Mouse (Mus musculus): ENCODE data around the gene Arid3b.

The Arid3b gene

DNA sequence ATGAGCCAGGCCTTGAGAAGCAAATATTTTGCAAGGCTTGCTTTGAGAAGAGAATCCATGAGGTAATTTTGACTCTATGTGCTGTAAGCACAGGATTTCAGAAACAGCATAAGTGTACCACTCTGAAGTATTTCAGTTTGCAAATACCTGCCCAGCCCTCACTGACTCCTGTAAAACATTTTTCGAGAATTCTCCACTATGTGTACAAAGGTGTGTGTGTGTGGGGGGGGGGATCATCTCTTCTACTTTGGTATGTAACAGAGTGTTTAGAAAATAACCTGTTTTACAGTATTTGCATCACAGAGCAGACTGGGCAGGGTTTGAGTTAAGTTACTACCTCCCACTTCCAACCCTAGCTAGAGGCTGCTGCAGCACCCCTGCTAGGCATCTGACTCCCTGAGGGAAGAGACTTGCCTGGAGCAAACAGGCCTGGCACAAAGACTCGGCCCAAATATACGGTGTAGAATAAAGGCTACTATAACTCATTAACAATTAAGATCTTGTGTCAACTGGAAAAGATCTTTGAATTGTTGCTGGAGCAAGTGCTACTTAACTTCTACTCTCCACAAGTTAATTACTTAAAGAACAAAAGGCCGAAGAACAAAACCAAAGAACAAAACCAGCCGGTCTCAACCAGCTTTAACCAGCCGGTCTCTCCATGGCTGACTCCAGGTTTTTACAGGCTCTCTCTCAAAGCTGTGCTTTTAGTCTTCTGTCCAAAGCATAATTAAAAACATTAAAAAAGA, 6.6 kb downstream of the Arid3b start:
- DNase-seq (ENCODE audit: low read depth): no peak

DNA sequence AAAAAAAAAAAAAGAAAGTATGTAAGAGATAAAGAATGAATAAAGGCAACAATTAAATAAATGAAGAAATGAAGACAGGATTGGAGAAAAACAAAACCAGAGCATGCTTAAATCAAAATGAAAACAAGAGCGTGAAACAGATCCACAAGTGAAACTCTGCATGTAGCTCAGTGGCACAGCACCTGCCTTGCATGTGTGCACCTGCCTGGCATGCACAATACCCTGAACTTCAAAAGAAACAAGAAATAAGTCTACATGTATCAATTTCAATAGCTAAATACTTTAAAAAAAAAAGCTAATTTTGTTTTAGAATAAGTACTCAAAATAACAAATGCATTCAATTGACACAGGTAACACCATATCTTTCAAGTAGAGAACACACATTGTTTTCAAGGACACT, 13.2 kb downstream of the Arid3b start:
- no peak for DNase-seq (ENCODE audit: low read depth)

DNA sequence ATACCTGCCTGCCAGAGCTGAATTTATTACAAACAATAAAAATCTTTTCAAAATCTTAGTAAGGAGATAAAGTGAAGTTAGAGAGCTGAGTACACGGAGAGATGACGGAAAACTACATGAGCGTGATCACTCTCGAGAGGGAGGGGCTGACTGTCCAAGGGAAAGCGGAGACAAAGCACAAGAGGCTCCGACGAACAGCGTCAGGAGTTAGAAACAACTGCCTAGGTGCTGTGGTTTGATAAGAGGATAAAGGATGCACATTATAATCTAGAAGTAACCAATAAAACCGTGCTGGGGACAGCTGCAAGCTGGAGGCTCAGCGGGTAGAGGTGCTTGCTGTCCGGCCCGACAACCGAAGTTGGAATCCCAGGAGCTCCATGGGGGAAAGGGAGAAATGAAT, 13.8 kb downstream of the Arid3b start:
- DNase-seq (ENCODE audit: low read depth): no peak

DNA sequence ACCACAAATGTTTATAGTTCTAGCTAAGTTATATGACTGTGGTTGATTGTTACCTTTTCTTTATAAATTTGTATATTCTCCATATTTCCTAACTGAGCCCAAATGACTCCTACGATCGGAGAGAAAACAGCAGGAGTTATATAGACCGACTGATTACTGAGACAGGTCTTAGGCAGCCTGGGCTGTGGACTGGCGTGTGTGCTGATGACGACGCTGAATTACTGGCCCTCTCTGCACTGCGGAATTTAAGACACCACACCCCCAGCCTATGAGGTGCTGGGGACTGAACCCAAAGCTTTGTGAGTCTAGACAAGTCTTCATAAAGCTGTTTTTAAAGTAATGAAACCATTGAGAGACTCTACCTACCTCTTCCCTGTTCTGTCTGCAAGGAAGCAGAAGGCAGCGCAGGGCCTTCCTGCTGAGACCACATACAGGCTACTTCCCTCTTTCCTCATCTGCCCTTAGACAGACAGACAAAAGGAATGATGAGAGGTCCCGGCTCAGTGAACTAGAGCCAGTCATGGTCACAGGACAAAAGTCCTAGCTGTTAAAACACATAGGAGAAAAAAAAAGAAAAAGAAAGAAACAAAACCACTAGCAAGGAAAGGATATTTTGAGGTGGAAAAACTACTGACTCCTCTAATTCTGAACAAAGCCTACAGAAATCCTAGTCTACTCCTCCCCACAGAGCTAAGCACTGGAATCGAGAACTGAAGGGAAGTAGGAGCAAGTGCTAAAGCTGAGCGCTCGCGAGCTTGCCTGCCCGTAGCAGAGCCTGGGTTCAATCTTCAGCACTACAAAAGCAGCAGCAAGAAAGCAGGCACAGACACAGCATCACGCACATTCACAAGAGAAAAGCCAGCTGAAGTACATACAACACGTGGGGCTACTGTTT, 16.2 kb downstream of the Arid3b start:
- no peak for DNase-seq (ENCODE audit: low read depth)

DNA sequence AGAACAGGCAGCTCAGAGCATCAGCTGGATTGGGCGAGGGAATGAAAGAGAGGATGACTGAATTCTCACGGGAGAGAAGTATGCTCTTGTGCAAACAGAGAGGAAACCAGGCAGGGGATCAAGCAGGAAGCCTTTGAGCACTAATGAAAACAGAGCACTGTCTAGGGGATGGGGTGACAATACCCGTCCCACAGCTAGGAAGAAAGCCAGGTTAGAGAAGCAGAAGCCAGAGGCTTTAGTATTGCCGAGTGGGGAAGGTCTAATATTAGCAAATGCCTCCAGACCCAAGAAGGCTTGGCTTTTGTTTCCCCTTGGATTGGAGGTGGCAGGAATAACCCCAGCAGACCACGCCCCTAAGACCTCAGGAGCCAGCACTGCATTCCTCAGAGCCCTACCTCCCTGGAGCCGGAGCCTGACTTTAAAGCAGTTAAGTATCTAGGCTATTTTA, 19.3 kb downstream of the Arid3b start:
- DNase-seq (ENCODE audit: low read depth): no peak

DNA sequence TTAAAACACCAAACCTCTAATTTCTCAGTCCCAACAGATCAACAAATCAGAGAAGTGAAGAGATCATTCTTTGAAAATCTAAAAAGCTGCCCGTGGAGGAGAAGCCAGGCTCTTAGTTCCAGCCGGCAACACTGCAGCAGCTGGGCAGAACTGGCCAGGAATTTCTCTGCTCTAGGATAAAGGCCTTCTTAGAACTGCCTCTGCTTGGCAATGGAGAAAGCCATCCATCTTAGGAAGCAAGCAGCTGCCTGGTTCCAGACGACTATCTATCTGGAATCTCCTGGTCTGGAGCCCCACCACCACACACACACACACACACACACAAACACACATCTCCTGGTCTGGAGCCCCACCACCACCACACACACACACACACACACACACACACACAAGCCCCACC, 21.7 kb downstream of the Arid3b start:
- DNase-seq (ENCODE audit: low read depth): no peak

DNA sequence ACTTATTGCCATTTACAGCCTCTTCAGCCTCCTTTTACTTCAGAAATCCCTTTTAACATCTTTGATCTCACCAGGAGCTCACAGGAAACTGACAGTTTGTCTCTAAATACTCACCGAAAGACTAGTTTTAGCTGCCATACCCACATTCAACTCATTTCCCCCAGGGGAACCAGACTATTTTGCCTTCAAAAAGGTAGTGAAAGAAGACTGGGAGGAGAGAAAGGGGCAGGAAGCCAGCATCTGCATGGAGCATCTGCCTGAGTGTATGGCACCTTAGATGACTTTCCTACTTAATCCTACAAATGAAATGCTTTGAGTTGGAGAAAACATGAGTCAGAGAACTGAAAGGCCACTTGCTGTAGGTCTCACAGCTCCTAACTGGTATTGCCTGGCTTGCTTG, 22.6 kb downstream of the Arid3b start:
- no peak for DNase-seq (ENCODE audit: low read depth)

DNA sequence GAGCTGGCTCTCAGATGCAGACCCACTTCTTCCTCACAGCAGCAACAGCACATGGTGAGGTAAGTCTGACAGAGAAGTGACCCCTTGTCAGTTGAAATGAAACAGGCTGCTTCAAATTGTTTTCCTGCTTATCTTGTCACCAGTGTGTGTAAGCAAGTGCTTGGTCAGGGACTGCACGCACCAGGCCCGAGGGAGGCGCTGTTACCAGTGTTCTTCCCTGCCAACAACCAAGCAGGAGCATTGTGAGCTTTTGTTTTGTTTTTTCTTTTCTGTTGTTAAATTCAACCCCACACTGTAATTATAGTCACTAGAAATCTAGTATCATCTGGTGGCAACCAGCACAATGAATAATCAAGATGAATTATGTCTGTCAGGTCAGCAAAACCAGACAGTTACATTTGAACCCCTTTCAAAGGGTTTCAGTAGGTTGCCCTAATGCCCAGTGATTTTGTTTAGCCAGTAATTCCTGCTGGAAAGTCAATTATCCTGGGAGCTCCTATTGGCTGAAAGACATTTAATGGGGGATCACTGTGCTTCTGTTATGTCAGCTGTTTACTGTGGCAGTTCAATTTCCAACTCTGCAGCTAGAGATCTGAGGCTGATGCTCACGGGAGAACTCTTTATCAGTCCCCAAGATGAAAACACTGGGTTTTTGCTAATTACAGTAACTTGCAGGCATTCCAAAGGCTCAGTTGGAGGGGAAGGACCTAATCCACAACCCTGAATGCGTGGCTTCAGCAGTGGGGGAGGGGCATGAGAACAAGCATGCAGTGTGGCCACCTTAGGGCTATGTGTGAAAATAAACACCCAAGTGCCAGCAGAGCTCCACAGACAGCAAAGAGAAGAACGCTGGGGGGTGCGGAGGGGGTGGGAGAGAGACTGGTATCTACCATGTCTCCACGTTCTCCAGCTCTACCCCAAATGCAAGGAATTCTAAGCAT, 24.5 kb downstream of the Arid3b start:
- DNase-seq (ENCODE audit: low read depth): no peak

DNA sequence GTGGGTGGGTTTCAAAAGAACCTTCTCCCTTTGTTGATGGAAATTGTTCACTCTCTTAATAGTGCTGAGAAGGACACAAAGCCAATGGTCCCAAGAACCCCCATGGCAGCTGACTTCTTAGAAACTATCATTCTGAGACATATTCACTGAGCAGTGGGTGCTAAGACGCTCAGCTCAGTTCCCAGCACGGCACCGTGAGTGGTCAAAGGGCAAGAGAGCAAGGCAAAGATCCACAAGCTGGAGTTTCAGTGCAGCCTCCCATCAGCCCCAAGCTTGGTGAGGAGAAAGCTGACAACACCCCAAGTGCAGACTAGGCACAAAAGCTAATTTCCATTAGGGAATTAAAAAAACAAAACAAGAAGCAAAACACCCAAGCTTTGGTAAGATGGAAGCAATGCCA, 25.9 kb downstream of the Arid3b start:
- no peak for DNase-seq (ENCODE audit: low read depth)

DNA sequence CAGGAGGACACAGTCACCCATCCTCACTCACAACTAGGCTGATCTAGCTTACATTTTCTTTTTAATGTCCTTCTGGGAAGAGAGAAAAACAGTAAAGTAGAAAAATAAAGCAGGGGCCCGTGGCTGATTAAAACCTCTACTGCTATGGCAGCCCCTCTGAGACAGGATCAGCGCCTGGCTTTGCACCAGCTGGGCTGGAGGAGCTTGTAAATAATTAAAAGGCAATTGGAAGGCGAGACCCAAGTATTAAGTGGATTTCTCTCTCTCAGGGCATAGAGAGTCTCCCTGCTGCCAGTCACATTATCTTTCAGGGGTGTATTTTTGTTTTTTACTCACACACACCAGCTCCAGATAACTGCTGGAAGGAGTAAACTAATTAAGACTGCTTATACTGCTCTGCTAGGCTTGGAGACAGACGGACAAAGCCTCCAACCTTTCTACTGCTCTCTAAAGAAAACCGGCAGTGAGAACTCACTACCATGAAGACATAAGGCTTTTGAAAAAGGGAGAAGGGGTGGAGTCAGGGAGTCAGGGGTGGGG, 27.8 kb downstream of the Arid3b start:
- no peak for DNase-seq (ENCODE audit: low read depth)

DNA sequence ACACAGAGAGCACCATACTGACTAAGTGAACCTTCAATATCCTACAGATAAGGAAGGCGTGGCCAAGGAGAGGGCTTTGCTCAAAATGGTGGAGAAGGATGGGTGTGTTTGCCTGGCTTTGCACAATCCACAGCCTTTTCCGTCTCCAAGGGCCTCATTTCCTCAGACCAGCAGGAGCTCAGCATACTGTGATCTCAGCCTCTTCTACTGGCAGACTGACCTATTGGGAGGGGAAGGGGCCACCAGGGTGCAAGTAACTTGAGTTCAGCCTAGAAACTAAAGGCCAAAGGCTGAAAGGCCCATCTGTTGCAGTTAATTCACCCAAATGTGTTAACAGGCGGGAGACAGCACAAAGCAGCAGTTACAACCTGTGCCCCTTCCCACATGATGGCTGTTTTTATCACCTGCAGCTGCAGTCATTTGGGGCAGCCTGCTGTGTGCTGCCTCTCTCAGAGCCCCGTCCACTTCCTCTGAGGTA, 29.4 kb downstream of the Arid3b start:
- no peak for DNase-seq (ENCODE audit: low read depth)

DNA sequence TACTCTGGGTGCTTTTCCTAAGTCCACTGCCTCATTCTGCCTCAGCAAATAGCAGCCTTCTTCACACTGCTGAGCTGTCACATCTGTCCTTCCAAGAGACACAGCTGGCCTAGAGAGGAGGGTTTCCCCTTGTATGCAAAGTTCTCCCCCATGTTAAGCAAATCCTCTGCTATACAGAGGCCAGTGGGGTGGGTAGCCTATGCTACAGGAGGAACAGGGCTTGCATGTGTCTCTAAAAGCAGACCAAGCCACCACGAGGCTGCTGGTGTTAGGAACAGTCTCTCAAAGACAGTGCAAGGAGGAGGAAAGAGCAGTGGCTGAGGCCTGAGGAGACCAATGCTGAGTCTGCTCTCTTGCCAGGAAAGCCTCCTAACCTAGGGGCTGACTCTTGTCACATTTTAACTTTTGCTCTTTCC, 30.5 kb downstream of the Arid3b start:
- DNase-seq (ENCODE audit: low read depth): no peak

DNA sequence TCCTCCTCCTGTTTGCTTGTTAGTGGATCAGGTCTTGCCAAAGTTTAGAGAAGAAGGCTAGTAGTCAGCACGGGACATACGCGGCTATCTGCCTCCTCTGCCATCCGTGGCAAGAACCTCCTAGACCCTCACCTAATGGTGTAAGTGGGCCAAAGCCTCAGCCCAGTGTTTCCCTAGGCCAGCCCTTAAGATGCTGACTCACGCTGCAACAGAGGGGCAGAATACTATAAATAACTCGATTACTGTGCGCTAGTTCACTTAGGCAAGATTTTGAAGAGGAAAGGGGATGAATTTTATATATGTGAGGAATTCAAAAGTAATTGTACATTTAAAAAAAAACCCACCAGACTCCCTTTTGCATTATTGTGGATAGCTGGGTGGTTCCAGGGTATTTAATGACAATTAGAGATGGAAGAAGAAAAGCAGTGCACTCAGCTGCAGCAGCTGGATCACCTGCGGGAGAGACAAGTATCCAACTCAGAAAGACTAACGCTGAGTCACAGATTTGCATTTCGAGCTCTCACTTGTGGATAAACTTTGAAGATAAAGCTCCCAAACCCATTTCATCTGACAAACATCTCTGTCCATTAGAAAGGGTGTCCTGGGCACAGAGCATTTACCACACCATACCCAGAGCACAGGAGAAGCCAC, 31.4 kb downstream of the Arid3b start:
- DNase-seq (ENCODE audit: low read depth): no peak

DNA sequence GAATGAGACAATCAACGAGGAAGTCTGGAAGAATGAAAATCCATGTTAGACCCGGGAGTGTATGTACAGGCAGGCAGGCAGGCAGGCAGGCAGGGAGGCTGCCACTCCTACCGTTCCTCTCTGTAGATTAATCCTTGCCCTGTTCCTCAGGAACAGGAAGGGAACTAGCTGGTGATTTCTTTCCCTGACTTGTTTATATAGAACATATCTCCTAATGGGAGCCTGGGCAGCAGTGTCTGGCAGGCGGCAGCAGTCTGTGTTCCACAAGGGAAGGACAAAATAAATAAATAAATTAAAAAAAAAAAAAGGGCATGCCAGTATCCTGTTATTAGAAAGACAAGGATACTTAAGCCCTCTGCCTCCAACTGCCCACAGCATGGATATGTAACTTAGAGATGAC, 32.8 kb downstream of the Arid3b start:
- no peak for DNase-seq (ENCODE audit: low read depth)

DNA sequence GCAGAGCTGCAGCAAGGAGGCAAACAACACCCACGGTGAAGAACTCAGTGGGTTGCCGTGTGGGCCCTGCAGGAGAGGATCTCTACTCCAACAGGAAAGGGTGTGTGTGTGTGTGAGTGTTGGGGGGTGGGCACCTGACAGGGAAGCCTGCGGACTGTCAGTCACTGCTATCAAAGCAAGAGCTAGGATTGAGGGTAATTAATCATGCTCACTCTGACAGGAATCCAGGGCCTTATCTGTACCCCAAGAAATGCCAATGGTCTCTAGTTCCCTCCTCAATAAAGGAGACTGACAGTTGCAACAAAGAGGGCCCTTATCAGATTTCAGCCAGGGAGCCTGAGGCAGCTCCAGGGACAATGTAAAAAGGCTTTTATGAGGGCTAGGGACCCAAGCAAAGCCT, 33.5 kb downstream of the Arid3b start:
- DNase-seq (ENCODE audit: low read depth): no peak

DNA sequence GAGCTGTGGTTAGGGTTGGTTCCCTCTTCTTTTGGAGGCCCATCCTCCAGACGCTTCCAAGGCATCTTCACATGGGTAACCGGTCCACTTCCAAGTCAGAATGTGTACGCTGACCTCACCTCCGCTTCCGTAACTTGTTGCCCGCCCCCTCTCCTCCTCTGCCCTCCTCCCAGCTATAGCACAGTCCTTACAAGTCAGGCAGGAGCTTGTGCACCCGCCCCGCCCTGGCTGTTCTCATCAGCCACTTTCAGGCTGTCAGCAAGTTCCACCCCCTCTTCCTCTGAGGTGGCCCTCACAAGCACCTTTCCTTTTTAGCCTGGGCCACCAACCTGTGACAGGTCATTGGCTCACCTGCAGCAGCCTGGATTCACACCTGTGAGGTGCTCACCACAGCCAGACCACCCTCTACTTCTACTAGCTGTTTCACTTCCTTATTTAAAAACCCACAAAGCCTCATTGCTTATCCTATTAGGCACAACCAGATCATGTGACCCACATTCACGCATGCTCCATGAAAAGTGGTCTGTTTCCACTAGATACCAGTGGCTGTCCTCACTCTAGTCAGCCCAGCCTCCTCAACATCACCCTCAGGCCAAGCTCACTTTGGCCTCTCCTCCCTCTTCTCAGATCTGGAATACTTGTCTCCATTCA, 36.1 kb downstream of the Arid3b start:
- DNase-seq (ENCODE audit: low read depth): no peak

DNA sequence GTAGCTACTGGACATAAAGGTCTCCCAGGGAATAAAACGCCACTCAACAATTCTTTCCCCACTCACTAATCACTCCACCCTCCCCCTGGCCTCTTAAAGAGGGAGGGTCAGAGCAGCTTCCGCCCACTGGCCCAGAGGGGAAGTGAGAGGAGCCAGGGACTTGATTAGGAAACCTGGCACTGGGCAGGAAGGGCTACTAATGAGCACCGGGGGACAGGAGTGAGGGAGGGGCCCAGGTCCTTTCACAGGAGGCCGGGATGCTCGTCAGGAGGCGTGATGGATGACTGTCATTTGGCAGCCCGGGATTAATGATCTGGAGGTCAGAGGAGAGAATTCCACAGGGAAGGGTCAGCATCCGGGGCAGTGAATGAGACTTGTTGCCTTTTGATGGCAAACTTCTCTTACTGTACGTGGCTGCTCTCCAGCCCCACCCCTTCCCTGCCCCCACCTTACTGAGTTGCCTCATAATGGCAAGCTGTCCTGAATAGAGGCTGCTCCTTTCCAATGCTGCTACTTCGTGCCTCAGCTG, 37.8 kb downstream of the Arid3b start:
- DNase-seq (ENCODE audit: low read depth): no peak

DNA sequence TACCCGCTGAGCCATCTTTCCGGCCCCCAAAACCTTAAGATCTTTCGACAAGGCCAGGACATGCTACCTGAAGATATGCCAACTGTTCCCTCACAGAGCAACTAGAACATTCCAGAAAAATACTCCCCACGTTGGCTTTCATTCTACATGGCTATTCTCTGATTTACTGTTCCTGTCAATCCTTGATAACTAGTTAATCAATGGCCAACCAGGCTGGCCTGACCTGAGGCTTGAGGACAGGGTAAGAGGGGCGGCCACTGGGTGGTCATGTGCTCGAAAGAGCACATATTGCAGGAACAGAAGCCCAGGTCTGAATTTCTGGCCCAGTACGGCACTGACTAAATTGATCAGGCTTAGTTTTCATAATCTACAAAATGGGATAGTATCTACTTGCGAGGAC, 39.1 kb downstream of the Arid3b start:
- no peak for DNase-seq (ENCODE audit: low read depth)

DNA sequence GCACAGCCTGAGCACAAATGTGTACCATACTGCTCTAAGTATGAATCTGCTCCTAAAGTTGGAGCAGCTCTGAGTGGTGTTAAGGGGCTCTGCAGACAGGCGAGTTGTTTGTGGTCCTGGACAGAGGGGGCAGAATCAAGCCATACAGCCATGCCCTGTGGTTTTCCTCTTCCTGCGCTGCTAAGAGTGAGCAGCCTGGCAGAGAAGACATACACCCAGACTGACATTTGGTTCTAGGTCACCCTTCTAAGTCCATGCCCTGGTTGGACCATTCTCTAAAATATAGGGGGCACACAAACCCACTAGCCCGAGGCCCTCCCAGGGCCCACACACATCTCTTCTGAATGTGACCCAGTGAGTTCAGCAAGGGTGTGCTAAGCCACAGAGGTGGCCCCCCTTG, 46.9 kb downstream of the Arid3b start:
- DNase-seq (ENCODE audit: low read depth): no peak

DNA sequence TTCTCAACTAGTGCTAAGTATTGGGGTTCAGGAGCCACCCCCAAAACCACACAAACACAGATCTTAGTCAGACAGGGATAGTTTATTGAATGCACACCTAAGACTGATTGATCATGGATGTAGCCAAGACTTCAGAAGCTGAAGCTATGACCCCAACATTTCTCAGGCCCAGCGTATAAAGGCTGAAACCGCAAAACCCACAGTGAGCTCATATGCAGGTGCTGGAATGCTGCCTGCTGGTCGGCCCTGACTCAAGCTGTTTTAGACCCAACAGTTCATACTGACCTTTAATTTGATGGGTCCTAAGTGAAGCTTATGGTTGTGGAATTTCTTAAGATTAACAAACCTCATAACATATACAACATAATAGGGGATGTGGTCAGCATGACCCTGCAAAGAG, 53.9 kb downstream of the Arid3b start:
- DNase-seq (ENCODE audit: low read depth): no peak

DNA sequence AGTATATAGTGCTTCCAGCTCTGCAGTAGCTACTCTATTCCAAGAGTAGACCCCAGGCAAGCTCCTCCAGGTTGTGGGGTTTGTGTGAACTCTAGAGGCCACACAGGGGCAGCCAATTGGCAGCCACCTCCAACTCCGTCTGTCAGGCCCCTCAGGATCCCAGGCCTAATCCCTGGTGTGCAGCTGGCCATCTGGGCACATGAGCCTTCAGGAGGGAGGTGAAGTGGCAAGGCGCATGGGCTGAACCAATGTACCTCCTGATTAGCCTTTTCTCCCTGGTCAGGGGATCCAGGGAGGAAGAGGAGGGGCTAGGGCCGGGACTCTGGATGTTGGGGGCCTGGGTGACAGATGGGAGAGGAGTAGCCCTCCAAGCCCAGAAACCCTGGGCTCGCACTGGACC, 60.9 kb downstream of the Arid3b start:
- no peak for DNase-seq (ENCODE audit: low read depth)
